Comparison of ENCODE assay signal across 18 mouse cellular contexts in the genomic region with DNA sequence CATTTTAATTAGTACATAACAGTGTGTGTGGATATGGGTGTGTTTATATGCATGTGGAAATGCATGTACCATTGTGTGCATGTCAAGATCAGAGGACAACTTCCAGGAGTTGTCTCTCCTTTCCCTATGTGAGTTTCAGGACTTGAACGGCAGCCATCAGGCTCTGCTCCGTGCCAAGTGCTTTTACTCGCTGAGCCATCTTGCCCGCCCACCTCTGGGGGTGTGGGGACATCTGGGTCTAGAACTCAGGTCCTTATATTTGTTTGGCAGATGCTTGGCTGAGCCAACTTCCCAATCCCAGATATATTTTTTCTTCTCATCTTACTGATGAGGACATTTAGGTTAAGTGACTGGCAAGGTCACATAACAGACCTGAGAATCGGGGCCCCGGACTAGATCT. TPM values are rescaled to one million over a fixed set of nuclear protein-coding genes. Genes with fewer than 3 reads are reported as not detected.
A peak's percentile ranks its signal among the peaks of the same experiment; 100 is the strongest.
DNase-seq lines count a peak whose midpoint lies in the region; ATAC-seq and TF ChIP-seq lines count a peak whose summit lies in the region.
"Had no signal": no experiment of that assay in that cellular context is flagged by ENCODE, and none has a peak within 500 bp of the region (broad histone marks: within the 10 kb centered on the region; RNA-seq: fewer than 3 reads in every experiment).

No protein-coding gene starts in this region.

- no peaks in the 10 kb centered on the region for H3K27me3 ChIP-seq in liver, embryonic 13.5 days
- H3K27me3 ChIP-seq in stomach, postnatal 0 days (ENCODE audit: control insufficient read depth, insufficient read depth, low read length): no peaks in the 10 kb centered on the region
- no peaks in the 10 kb centered on the region for H3K27me3 ChIP-seq in forebrain, embryonic 15.5 days
- H3K27me3 ChIP-seq: limb, embryonic 12.5 days; lung, embryonic 15.5 days; neural tube, embryonic 12.5 days had no signal

- no peak for TF ChIP-seq CTCF in stomach, postnatal 0 days (IDR thresholded peaks at IDR 0.05; ENCODE audit: low read depth)

- ATAC-seq in liver, embryonic 13.5 days (ENCODE audit: low read depth): no peak
- ATAC-seq in stomach, postnatal 0 days (ENCODE audit: low FRiP score, low TSS enrichment): no peak
- ATAC-seq in forebrain, embryonic 15.5 days (replicated peaks): no peak

- peak overlapping the region; percentile 28 for H3K4me2 ChIP-seq in liver, embryonic 13.5 days
- no peak overlapping the region for H3K4me2 ChIP-seq in stomach, postnatal 0 days (replicated peaks; ENCODE audit: low read depth)
- no peak overlapping the region for H3K4me2 ChIP-seq in forebrain, embryonic 15.5 days (replicated peaks)
- H3K4me2 ChIP-seq: limb, embryonic 12.5 days; lung, embryonic 15.5 days; neural tube, embryonic 12.5 days had no signal

- no peak overlapping the region for H3K9ac ChIP-seq in liver, embryonic 13.5 days
- H3K9ac ChIP-seq in stomach, postnatal 0 days (ENCODE audit: low read length): no peak overlapping the region
- H3K9ac ChIP-seq in forebrain, embryonic 15.5 days (replicated peaks): no peak overlapping the region
- H3K9ac ChIP-seq: limb, embryonic 12.5 days; lung, embryonic 15.5 days; neural tube, embryonic 12.5 days had no signal

- TF ChIP-seq EP300 in stomach, postnatal 0 days (optimal IDR thresholded peaks at IDR 0.05): no peak

- peak; percentile 62 to 77 for DNase-seq in cerebellum, postnatal 10 days
- no peak for DNase-seq in cerebellum, postnatal 25 days
- no peak for DNase-seq in liver, embryonic 13.5 days
- no peak for DNase-seq in liver
- peak; percentile 54 for DNase-seq in left cerebral cortex, postnatal 4 days
- no peak for DNase-seq in stomach, postnatal 0 days (ENCODE audit: low spot score)
- no peak for DNase-seq in testis, postnatal 14 days (ENCODE audit: low spot score)
- DNase-seq: cerebellum, adult 9-11 months; gastrocnemius, postnatal 10 days; kidney, postnatal 10 days had no signal

- no peak overlapping the region for H3K27ac ChIP-seq in liver, embryonic 13.5 days
- peak overlapping the region; percentile 40; the same call in 1 of the 2 replicates for H3K27ac ChIP-seq in stomach, postnatal 0 days (replicated peaks)
- H3K27ac ChIP-seq in forebrain, embryonic 15.5 days (replicated peaks): no peak overlapping the region
- H3K27ac ChIP-seq: embryonic facial prominence, embryonic 10.5 days; limb, embryonic 12.5 days; lung, embryonic 15.5 days; neural tube, embryonic 12.5 days had no signal

- intact Hi-C loops in left cerebral cortex, postnatal 4 days (cut with DNase I): no loop called here

- no peaks in the 10 kb centered on the region for H3K4me1 ChIP-seq in liver, embryonic 13.5 days (replicated peaks)
- no peaks in the 10 kb centered on the region for H3K4me1 ChIP-seq in stomach, postnatal 0 days (replicated peaks; ENCODE audit: control insufficient read depth, insufficient read depth)
- no peaks in the 10 kb centered on the region for H3K4me1 ChIP-seq in forebrain, embryonic 15.5 days
- H3K4me1 ChIP-seq: embryonic facial prominence, embryonic 10.5 days; limb, embryonic 12.5 days; neural tube, embryonic 12.5 days had no signal

- H3K36me3 ChIP-seq in liver, embryonic 13.5 days: no peaks in the 10 kb centered on the region
- no peaks in the 10 kb centered on the region for H3K36me3 ChIP-seq in stomach, postnatal 0 days (ENCODE audit: control insufficient read depth, insufficient read depth, low read length)
- no peaks in the 10 kb centered on the region for H3K36me3 ChIP-seq in forebrain, embryonic 15.5 days
- H3K36me3 ChIP-seq: embryonic facial prominence, embryonic 10.5 days; limb, embryonic 12.5 days; lung, embryonic 15.5 days; neural tube, embryonic 12.5 days had no signal

- H3K9me3 ChIP-seq in liver, embryonic 13.5 days (replicated peaks): no peaks in the 10 kb centered on the region
- H3K9me3 ChIP-seq in stomach, postnatal 0 days (ENCODE audit: control insufficient read depth, low read length): no peaks in the 10 kb centered on the region
- no peaks in the 10 kb centered on the region for H3K9me3 ChIP-seq in forebrain, embryonic 15.5 days
- H3K9me3 ChIP-seq: embryonic facial prominence, embryonic 10.5 days; limb, embryonic 12.5 days; lung, embryonic 15.5 days; neural tube, embryonic 12.5 days had no signal

- no peak overlapping the region for H3K4me3 ChIP-seq in liver, embryonic 13.5 days (replicated peaks)
- no peak overlapping the region for H3K4me3 ChIP-seq in stomach, postnatal 0 days (ENCODE audit: low read depth, low read length)
- no peak overlapping the region for H3K4me3 ChIP-seq in forebrain, embryonic 15.5 days
- H3K4me3 ChIP-seq: embryonic facial prominence, embryonic 10.5 days; limb, embryonic 12.5 days; lung, embryonic 15.5 days; neural tube, embryonic 12.5 days had no signal

- 62% methylated on average over 6 of the region's 6 CpGs for WGBS in liver, embryonic 13.5 days (ENCODE audit: insufficient replicate concordance)
- WGBS in stomach, postnatal 0 days: 46% methylated on average over 6 of the region's 6 CpGs
- WGBS in forebrain, embryonic 15.5 days: 74% methylated on average over 6 of the region's 6 CpGs

RNA-seq across cellular contexts. Expression of a gene that starts 0.6 kb away (rescaled TPM):
- 4.3 and 4.6 TPM in 2 replicates for polyA plus RNA-seq in liver, embryonic 13.5 days (2015; fragmentation: Nextera tagmentation; extraction: Ambion mirVana)
- not detected for total RNA-seq in left cerebral cortex, postnatal 4 days (2021)
- polyA plus RNA-seq in stomach, postnatal 0 days (2015; fragmentation: Nextera tagmentation; extraction: Ambion mirVana): 4.8 and 5.7 TPM in 2 replicates
- polyA plus RNA-seq in forebrain, embryonic 15.5 days (2015; fragmentation: Nextera tagmentation; extraction: Ambion mirVana): not detected in 2 replicates
- total RNA-seq: gastrocnemius, postnatal 10 days; hematopoietic stem cell, adult 5-6 weeks; megakaryocyte, adult 5-6 weeks had no signal
- polyA plus RNA-seq: limb, embryonic 12.5 days; midbrain, postnatal 0 days; neural tube, embryonic 12.5 days had no signal

RNA-seq across cellular contexts. Expression of a gene that starts 26.1 kb away (rescaled TPM):
- 6.3 and 7.4 TPM in 2 replicates for polyA plus RNA-seq in liver, embryonic 13.5 days (2015; fragmentation: Nextera tagmentation; extraction: Ambion mirVana)
- 10 to 100 TPM; 18.7 to 22.6 TPM for total RNA-seq in left cerebral cortex, postnatal 4 days (2021)
- 11.6 and 11.8 TPM in 2 replicates for polyA plus RNA-seq in stomach, postnatal 0 days (2015; fragmentation: Nextera tagmentation; extraction: Ambion mirVana)
- polyA plus RNA-seq in forebrain, embryonic 15.5 days (2015; fragmentation: Nextera tagmentation; extraction: Ambion mirVana): 16.8 and 18.1 TPM in 2 replicates

Comparison
In these comparisons a context has a peak if more than half of its experiments do, and no peak if none do; other contexts are left out.
1. DNase-seq: peak in cerebellum, postnatal 10 days (2 of 2) and left cerebral cortex, postnatal 4 days (single experiment); none in cerebellum, postnatal 25 days (0 of 2), liver, embryonic 13.5 days (single experiment), liver (single experiment), stomach, postnatal 0 days (single experiment) and testis, postnatal 14 days (single experiment).